Mouse (Mus musculus) heart, adult 9 months (tissue): ENCODE measurements at regions not wholly inside any gene's neighbourhood (a gene's known extent, or its start where the extent isn't known, plus 50 kb on each side); places are given as distances from the start of the nearest gene placed in this dataset.
"Not testable (repeated sequence)": the region's sequence is repeated elsewhere in the genome, so short reads cannot be mapped to it uniquely, and the experiment has no call there.

Source experiments
- DNase-seq, 2 experiments: peaks; one replicate each; pipeline ENCODE4 v3.0.0; 2022; ENCODE audit warnings: low spot score in 2 of 2

GRCm38 (mm10) chr5:102123285-102123684, 53.6 kb upstream of the Wdfy3 start:
- DNase-seq = no peak

DNA sequence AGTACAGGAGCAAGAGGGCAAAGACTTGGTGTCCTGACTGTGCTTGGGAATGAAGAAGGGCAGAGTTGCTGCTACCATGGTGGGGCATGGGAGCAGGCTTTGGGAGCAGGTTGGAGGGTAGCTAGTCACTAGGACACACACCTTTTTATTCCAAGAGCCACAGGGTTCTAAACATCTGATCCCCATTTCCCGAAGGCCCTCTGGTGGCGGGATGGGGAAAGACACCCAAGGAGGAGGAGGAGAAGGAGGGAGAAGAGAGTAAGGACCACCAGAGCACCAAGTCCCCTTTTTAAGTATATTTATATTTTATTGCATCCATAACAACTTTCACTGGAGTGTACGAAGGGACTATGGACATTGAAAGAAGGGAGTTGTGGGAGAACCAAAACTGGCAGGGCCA, 57.0 kb upstream of the Wdfy3 start:
- no peak for DNase-seq

DNA sequence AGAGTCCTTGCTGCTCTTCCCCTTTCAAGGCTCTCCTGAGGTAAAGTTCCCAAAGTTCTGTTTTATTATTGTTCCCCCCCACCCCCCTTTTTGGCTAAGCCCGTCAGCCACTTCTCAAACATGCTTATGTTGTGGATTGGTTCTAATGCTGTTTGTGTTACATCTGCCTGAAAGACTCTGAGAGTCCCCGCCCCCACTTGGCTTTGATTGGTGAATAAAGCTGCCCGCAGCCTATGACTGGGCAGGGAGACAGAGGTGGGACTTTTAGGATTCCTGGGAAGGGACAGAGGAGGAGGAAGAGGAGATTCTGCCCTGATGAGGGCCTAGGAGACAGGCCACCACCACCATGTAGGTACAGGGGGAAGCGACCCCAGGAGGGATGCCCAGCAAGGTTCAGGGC, 78.3 kb upstream of the Wdfy3 start:
- no peak for DNase-seq

GRCm38 (mm10) chr5:102149481-102150129, 79.9 kb upstream of the Wdfy3 start:
- DNase-seq = peak in 1 of 2 experiments; percentile 36

DNA sequence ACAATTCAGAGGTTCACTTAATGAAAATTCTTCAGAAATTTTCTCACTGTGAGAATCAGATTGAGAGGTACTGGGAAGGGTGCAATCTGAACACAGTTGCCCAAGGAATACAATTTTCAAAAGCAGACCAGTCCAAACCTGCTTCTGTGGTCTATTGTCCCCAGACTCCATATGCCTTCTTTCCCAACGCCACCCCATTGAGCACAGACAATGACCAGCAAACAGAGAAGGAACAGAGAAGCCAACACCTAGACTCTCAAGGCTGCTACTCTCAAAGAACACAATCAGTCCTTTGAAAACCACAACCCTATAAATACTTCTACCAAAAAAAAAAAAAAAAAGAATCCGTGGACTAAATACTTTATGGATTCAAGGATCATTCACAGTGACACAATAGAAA, 89.9 kb upstream of the Wdfy3 start:
- DNase-seq = no peak

DNA sequence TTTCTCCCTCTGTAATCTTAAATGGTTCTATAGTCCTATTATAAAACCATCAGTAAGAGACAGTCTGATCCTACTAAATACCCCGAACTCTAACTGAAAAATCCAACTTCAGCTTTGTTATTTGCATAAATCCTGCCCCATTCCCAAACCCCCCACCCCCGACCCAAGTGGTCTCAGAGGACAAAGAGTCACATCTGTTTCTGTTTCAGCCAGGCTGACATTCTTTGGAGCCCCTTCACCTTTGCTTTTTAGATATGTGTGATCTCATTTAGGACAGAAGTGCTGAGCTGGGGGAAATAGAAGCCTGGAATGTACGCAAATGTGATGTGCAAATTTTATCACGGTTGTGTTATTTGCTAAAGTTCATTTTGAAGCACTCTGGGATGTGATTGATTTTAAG, 98.3 kb upstream of the Wdfy3 start:
- DNase-seq = no peak

GRCm38 (mm10) chr5:102171808-102172207, 102.1 kb upstream of the Wdfy3 start:
- no peak for DNase-seq

- DNase-seq = no peak
Observed at GRCm38 (mm10) chr5:102180250-102180649, 110.5 kb upstream of the Wdfy3 start.

GRCm38 (mm10) chr5:102188951-102189350, 119.2 kb upstream of the Wdfy3 start:
- DNase-seq = not testable (repeated sequence)

DNA sequence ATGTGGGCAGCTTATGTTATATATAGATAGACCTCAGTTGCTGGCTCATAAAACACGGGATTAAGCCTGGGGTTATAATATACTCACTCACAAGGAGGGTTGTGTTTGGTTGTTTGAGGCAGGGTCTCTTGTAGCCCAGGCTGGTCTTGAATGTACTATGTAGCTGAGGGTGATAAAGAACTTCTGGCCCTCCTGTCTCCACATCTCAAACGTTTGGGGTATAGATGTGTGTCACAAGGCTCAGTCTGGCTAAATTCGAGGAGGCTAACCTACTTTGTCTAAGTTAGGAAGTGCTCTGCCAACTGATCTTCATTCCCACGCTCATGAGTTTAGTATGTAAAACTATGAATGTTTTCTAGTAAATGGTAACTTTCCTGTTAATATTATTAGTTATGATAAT, 136.7 kb upstream of the Wdfy3 start:
- DNase-seq = no peak

DNA sequence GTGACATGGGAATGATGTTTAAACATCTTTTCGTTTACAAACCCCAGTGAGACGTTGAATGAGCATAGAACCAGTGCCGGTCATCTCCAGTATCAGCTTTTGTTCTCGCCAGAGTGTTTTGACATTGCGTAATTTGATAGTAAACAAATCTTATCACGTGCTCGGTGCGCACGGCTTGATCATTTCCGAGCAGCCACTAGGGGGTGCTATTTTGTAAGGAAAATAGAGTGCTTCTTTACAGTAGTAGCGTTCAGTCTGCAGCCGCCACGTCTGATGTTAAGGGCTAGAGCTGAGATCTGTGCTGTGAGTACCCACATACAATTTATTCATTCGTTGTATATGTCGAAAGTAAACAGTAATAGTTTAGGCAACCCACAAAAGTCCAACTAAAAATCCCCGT, 137.2 kb upstream of the Wdfy3 start:
- peak; percentile 38 to 72 for DNase-seq

DNA sequence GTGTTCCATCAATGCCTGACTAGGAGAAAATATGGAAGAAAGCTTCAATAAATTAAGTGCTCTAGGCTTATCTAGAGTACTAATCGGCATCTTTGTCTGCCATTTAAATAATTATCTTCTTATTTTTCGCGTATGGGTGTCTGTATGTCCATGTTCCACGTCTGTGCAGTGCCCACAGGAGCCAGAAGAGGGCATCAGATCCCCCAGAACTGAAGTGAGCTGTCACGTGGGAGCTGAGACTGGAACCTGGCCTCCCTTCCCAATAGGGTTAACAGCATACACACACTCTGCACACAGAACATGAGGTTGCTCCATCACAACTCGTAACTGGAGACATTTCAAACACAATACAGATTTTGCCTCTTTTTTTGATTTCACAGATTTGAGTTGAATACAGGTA, 143.4 kb upstream of the Wdfy3 start:
- DNase-seq = peak in 1 of 2 experiments; percentile 4

- DNase-seq = no peak
Observed at GRCm38 (mm10) chr5:102227131-102227530, 157.4 kb upstream of the Wdfy3 start.

DNA sequence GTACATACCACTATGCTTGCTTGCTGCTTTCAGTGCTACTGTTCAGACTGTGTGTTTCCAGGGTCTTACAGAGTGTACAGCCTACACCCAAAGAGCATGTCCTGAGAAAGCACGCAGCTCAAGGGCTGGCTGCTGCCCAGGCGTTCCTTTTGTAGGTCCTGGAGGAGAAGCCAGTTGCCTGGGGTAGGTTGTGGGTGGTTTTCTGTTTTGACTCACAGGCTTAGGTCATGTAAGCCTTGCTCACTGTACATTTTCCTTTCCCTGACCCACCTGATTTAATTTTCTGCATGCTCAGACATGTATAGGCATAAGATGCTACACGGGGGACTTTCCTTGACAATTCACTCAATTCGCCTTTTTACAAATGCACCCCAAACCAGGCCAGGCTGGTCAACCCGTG, 172.9 kb upstream of the Wdfy3 start:
- no peak for DNase-seq

- DNase-seq = no peak
Observed at GRCm38 (mm10) chr5:102244706-102245105, 175.0 kb upstream of the Wdfy3 start.

DNA sequence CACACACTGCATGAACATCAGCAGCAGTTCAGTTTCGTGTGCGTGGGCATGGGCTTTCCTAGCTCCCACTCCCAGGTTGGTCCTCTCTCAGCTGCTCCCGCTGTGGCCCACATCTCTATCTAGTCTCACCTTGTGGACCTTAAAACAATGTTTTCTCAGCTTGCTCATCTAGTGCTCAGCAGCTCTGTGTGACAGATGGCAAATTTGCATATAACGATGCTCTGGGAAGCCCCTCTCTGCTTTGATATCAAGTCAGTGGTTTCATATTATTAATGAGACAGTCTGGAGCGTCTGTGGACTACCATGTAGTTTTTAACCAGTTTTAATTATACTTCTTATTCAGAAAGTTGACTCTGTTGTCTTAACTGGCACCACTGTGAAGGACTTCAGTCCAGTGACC, 179.0 kb upstream of the Wdfy3 start:
- no peak for DNase-seq

DNA sequence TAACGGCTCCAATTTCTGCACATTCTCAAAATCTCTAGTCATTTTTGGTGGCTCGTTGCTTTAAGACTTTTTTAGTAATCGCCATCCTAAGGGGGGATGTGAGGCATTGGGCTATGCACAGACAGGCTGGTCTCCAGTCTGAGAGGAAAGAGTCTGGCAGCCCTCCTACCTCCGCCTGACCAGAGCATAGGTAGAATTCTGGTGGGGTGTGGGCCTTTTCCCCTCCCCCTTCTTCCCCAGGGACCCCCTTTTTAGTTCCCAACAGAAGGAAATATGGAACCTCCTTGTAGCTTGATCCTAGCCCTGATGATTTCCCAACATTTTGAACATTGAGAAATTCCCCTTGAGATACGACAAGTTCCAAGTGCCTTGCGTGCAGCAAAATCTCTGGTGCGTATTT, 181.4 kb upstream of the Wdfy3 start:
- DNase-seq = peak in 1 of 2 experiments; percentile 5

DNA sequence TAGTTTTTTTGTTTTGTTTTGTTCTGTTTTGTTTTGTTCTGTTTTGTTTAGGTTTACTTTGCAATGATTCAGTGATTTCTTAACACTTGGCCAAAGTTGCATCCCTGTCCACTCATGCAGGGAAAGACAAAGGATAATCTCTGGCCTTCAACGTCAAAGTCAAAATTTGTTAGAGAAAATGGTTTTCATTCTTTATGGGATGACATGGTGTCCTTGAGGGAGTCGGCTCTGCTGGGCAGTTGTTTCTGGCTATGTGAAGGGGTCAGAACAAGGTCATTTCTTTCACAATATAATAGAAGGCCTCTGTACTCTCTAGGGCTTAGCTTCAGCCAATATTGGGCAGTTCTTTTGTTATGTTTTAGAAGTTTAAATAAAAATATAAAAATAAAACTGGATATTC, 184.1 kb upstream of the Wdfy3 start:
- peak; percentile 26 to 32 for DNase-seq

- DNase-seq = no peak
Observed at GRCm38 (mm10) chr5:102257104-102257503, 187.4 kb upstream of the Wdfy3 start.

- no peak for DNase-seq
Observed at GRCm38 (mm10) chr5:102261621-102262020, 191.9 kb upstream of the Wdfy3 start.

DNA sequence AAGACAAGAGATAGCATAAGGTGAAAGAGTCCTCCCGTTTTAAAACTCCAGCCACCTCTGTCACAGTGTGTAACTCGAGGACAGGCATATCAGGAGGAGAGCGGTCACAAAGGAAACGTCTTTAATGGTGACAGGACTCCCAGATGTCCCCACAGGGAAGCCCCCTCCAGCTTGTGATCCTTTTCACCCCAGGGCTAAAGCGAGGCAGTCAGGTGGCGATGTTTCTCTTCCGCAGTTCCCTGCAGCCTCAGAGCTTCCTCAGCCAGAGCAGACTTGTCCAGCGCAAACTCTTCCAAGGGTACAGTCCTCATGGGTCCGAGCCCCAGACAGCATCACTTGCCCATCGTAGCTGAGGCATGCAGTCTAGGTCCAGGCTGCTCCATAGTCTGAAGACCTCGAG, 196.7 kb upstream of the Wdfy3 start:
- no peak for DNase-seq

DNA sequence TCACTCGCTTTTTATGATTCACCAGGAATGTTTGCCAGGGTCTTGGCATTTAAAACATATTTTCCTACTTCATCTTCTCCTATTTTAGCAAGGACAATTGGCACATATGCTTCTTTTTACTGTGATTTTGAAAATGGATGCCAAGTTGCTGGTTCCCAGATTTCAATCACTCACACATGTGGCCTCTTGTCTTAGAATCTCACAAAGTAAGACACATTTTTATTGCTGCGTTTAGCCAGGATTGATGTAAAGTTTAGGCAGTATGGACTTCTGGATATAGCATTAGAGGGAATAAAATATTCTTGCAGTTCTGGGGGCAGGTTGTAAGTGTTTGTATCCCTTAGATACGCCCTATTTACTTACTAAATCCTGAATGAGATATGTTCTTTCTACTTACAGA, 197.4 kb upstream of the Wdfy3 start:
- no peak for DNase-seq

- no peak for DNase-seq
Observed at GRCm38 (mm10) chr5:102269204-102269603, 199.5 kb upstream of the Wdfy3 start.

DNA sequence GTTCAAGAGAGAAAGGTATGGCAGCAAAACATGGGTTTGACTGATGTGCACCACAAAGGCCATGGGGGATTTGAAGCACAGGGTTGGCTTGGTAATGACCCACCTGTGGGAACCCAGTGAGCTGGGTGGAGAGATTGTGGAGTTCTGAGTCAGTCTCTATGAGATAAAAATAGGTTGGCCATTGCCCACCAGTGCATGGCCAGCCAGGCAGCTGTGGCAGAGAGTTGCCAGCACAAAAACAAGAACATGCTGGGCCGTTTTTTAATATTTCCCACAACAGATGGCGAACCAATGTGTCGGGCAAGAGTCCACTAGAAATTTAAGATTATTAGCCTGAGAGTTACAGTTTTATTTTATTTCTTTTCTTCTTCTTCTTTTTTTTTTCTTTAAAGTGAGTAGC, 205.6 kb upstream of the Arhgap24 start:
- DNase-seq = no peak
